Mouse (Mus musculus) kidney, adult 2 months (tissue): Measurements from ENCODE around the gene Pgm5.

ENCODE experiments used
- CTCF ChIP-seq: fragments of 200-500 bp; conservative IDR thresholded peaks from 2 replicates; pipeline ENCODE4 v1.5.1; 2011; ENCODE audit warnings: low read depth, mild to moderate bottlenecking, control low read depth, low read length, moderate library complexity, mixed read lengths; ENCODE audit not compliant: insufficient read depth, insufficient read length
- POLR2A ChIP-seq: fragments of 200-500 bp; IDR thresholded peaks from one replicate; pipeline ENCODE4 v1.6.1; 2011; ENCODE audit warnings: low read depth, low read length, control low read depth

DNA sequence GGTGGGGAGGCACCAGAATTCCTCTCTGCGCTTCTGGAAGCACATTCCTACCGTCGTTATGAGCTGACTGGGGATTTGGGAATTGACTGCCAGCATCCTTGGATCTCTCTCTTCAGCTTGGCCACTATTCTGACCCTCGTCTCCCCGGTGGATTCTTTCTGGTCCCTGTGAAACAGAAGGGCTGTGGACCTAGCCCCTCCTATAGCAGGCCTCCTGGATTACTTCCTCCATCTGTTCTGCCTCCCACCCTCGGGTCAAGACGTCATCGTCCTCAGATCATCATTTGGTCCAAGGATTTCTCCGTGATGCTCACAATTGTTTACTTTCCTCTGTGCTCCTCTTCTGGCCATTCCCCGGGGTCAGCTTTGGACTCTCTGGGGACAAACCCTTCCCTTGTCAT, 216.7 kb downstream of the Pgm5 start:
- TF ChIP-seq CTCF (no peak), POLR2A (no peak)
